Mouse (Mus musculus) sigmoid colon, adult 10 weeks (tissue): ENCODE data around the gene Calr3. TPM values are rescaled to one million over a fixed set of nuclear protein-coding genes. Genes with fewer than 3 reads are reported as not detected.

Experiments
- polyA plus RNA-seq: library from polyadenylated mRNA; stranded (reverse); fragments of 350-450 nt; fragmentation: Illumina TruSeq; extraction: RNeasy Lipid Tissue Mini Kit (QIAGEN cat#74804); gene quantifications from one replicate; pipeline ENCODE4 v1.2.3, GENCODE M21; 2014; ENCODE audit warnings: low read depth, low replicate concordance

Gene Calr3
- polyA plus RNA-seq: not detected

DNA sequence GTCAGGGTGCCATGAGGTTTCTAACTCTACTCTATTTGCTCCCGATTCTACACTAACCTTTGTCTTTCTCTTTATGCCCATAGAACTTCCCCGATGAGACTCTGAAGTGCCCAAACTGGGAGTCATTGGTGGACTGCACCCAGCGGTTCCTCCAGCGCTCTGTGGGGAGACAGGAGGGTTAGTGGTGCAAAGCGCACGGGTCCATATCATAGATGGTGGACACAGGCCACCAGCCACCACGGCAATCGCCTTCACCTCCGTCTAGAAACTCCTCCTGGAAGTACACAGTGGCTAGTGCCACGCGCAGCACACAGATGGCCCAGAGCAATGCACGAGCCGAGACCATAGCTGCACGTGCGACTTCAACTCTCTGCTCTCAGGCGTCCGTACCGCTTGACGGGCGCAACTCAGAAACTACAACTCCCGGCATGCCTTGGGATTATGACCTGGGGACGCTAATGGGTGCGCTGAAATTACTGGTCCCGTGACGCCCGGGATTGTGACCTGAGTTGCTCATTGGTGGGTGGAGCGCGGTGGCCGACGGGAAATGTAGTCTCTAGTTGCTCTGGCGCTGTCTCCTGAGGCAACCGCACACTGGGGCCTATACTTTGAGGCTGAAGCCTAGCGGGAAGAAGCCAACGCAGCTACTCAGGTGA is at the start of gene Calr3, which contains the start of gene 1700030K09Rik:
Gene Calr3 (minus strand): TSS at position 533 of the 656 bp plus-strand sequence.
Gene 1700030K09Rik (plus strand): TSS at position 543 of the 656 bp plus-strand sequence.

GRCm38 (mm10) chr8:72491680-72492621 is 48.3 kb upstream of the Calr3 start, which contains the start of gene Slc35e1:
Gene Slc35e1, minus strand, starts transcription at chr8:72492614.

DNA sequence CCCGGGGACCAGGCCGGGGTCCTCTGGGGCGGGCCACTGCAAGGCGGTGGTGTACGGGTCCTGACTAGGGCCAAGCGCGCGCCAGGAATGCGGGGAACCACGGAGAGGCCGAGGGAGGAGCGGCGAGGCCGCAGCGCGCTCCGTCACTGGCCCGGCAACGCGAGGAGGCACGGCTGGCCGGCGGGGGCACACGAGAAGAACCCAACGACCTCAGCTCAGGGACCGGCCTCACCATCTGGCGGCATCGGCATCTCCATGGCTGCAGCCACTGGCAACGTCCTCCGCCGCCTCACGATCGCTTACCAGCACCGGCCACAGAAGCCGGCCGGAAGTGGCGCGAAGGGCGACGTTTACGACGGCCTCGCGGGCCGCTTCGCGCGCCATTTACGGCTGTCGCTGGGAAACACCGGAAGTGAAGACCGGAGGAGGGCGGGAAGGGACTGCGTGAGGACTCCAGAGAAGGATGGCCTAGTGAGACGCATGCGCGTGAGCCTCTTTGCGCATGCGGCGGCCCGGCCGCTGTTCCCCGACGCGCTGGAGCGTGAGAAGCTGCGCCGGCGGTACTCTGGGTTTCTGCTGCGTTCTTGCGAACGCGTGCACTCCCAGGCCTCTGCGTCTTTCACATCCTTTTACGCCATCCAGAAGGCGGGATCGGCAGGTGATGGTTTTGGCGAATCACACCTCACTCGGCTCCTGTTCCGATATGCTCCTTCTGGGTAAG is 31.3 kb upstream of the Calr3 start, which contains the start of gene Cherp:
Gene Cherp (minus strand): TSS at position 401 of the 721 bp plus-strand sequence.

DNA sequence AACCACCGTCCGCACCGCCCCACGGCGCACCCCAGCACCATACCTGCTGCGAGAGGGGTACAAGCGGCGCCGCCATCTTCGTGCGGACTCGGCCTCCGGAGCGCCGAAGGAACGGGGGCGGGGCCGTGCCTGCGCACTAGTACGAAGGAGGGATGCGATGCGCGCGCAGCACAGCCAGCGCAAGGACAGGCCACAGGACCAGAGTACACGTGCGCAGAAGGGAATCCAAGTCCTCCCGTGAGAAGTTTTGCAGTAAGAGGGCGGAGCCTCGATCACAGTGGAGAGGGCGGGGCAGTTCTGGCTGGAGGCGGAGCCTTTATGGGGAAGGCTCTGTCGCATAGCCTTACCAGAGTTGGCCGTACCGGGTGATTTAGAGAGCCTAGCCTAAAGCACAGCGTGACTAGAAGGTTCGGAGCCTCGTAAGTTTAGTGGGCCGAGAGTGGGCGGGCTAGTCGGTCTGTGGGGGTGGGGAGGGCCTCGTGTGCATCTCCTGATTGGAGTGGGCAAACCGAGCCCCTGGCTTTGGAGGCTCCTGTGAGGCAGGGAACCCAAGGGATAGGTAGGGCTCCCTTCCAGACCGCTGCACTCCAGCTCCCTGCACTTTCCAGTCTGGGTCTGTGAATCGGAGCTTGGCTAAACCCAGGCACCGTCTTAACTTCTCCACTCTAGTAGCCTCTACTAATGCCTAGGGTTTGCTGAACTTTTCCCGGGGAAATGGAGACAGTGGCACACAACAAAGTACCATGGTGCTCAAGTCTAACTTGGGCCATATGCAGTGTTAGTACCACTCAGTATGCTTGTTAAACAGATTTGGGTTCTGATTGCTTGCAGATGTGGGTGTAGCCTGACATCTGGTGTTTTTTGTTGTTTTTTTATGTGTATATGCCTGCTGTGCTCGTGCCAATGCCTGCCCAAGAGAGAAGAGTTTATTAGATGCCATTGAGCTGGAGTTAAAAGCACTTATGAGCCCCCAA is 22.0 kb downstream of the Calr3 start, which contains the start of gene Eps15l1:
Gene Eps15l1 (minus strand): TSS at position 99 of the 974 bp plus-strand sequence.

Other genes with a start within 250 kb of the Calr3 start
- gene Cib3, start 231.0 kb downstream of the Calr3 start, polyA plus RNA-seq: not detected
- gene Gm11034, start 230.2 kb downstream of the Calr3 start, polyA plus RNA-seq: not detected
- gene Fam32a, start 224.1 kb downstream of the Calr3 start, polyA plus RNA-seq: 73.2 TPM
- 3.1 TPM for gene Ap1m1, start 203.9 kb downstream of the Calr3 start, polyA plus RNA-seq
- 1.3 TPM for gene Gm10282, start 138.6 kb downstream of the Calr3 start, polyA plus RNA-seq
- 10.1 TPM for gene Klf2, start 124.8 kb downstream of the Calr3 start, polyA plus RNA-seq
- gene Eps15l1, start 22.4 kb downstream of the Calr3 start, polyA plus RNA-seq: 57.4 TPM
- 0.73 TPM for gene 1700030K09Rik, start within 50 bp of the Calr3 start, polyA plus RNA-seq
- 5.7 TPM for gene Cherp, start 31.4 kb upstream of the Calr3 start, polyA plus RNA-seq
- 51.3 TPM for gene Slc35e1, start 48.7 kb upstream of the Calr3 start, polyA plus RNA-seq
- 1.6 TPM for gene Med26, start 104.4 kb upstream of the Calr3 start, polyA plus RNA-seq
- 50.4 TPM for gene Smim7, start 127.2 kb upstream of the Calr3 start, polyA plus RNA-seq
- 0.91 TPM for gene Tmem38a, start 128.2 kb upstream of the Calr3 start, polyA plus RNA-seq
- 0.09 TPM for gene Nwd1, start 202.8 kb upstream of the Calr3 start, polyA plus RNA-seq